Mouse (Mus musculus): ENCODE data around the gene Cuedc2. TPM values are rescaled to one million over a fixed set of nuclear protein-coding genes. Genes with fewer than 3 reads are reported as not detected.

Gene Cuedc2
- 125 and 134 TPM in 2 replicates for total RNA-seq (2014; rRNA removed)
- 312 and 326 TPM in 2 replicates for polyA plus RNA-seq (2015; fragmentation: Nextera tagmentation; extraction: Ambion mirVana)

DNA sequence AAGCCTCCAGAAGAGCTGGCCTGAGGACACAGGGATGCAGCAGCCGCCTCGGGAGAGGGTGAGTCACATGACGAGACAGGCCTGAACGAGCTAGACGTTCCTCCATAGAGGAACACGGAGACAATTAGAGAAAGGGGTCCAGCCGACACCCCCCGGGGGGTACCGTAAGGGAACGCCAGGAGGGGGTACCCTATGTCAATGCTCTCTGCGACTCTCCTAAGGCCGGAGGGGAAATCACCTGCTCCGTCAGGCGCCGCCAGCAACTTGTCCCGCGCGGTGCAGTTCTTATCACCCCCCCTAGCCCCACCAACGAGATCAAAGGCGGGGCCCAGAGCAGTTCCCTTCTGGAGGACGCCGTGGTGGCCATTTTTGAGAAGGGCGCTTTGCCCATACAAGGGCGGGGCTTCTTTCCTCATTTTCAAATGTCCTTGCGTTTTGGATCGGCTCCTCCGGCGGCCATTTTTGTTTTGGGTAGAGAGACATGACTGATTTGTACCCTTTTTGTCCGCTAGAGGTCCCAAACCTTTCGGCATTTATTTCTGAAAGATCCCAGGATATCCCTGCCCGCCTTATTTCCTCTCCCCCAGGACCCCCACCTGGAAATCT, at the start of gene Cuedc2:
Gene Cuedc2, minus strand, starts transcription at position 372 of the 606 bp plus-strand sequence.
- H3K9me3 ChIP-seq (ENCODE audit: low read length), result no peaks in the 10 kb centered on the region

DNA sequence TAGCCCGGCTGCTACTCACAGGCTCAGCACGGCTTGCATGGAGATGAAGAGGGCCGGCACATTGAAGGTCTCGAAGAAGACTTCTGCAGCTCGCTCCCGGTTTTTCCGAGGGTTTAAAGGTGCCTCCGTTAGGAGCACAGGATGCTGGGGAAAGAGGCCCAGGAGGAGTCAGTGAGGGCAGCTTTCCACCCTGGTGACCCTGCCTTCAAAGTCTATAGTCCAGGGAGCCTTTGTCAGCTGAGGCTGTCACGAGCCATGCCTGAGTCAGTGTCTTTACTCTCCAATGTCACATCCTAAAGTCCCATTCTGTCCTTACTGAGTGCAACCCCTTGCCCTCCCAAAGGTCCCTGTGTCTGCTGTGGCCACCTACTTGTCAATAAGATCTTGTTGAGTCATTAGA, 43.8 kb upstream of the Cuedc2 start:
- 90% methylated on average over 9 of the region's 9 CpGs for WGBS
- H3K27ac ChIP-seq, result no peak overlapping the region
- no peak for ATAC-seq
- H3K4me3 ChIP-seq (ENCODE audit: low read length), result no peak overlapping the region
- H3K27me3 ChIP-seq (ENCODE audit: insufficient read depth, low read length), result no peaks in the 10 kb centered on the region
- no peak overlapping the region for H3K9ac ChIP-seq (replicated peaks; ENCODE audit: low read length)
- no peaks in the 10 kb centered on the region for H3K9me3 ChIP-seq (ENCODE audit: low read length)
- H3K4me2 ChIP-seq (ENCODE audit: low read depth, low read length), result no peak overlapping the region
- TF ChIP-seq CTCF (IDR thresholded peaks at IDR 0.05; ENCODE audit: low read depth), result no peak
- H3K36me3 ChIP-seq (ENCODE audit: insufficient read depth, low read length), result peaks cover 83% of the 10 kb centered on the region
- DNase-seq (ENCODE audit: low spot score), result no peak
- H3K4me1 ChIP-seq (ENCODE audit: insufficient read depth, low read length), result no peaks in the 10 kb centered on the region

More for the DNA sequence above, at the start of gene Cuedc2:
- peak; percentile 75 for TF ChIP-seq CTCF (IDR thresholded peaks at IDR 0.05; ENCODE audit: low read depth)
- under 1% methylated on average over 31 of the region's 31 CpGs for WGBS
- peak within 1 kb of the TSS; percentile 83 for H3K27ac ChIP-seq
- H3K4me1 ChIP-seq (ENCODE audit: insufficient read depth, low read length), result peaks cover 19% of the 10 kb centered on the region
- peak within 1 kb of the TSS; percentile 87 for H3K4me2 ChIP-seq (ENCODE audit: low read depth, low read length)
- H3K36me3 ChIP-seq (ENCODE audit: insufficient read depth, low read length), result no peaks in the 10 kb centered on the region
- ATAC-seq, result peak; percentile 89
- H3K9ac ChIP-seq (replicated peaks; ENCODE audit: low read length), result peak within 1 kb of the TSS; percentile 67
- no peaks in the 10 kb centered on the region for H3K27me3 ChIP-seq (ENCODE audit: insufficient read depth, low read length)
- peak within 1 kb of the TSS; percentile 81 for H3K4me3 ChIP-seq (ENCODE audit: low read length)
- DNase-seq (ENCODE audit: low spot score), result peak; percentile 98

DNA sequence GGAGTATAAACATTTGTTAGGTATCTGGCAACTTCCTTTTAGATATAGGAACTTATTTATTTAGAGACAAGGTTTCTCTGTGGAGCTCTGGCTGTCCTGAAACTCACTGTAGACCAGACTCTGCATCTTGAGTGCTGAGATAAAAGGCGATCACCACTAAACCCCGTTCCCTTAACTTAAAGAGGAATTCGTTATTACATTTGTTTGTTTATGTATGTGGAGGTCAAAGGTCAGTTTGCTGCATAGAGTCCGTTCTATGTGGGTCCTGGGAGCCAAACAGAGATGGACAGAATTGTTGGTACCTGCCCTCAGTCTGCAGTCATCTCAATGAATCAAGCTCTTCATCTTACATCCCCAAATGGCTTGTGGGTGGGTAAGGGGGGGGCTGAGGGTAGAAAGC, 37.4 kb upstream of the Cuedc2 start:
- Histone ChIP-seq H3K4me2 (ENCODE audit: low read depth, low read length) (no peak overlapping the region), H3K9ac (replicated peaks; ENCODE audit: low read length) (no peak overlapping the region), H3K36me3 (ENCODE audit: insufficient read depth, low read length) (peaks cover 43% of the 10 kb centered on the region), H3K27me3 (ENCODE audit: insufficient read depth, low read length) (no peaks in the 10 kb centered on the region), H3K27ac (peak overlapping the region; percentile 36), H3K4me3 (ENCODE audit: low read length) (no peak overlapping the region), H3K4me1 (ENCODE audit: insufficient read depth, low read length) (no peaks in the 10 kb centered on the region), H3K9me3 (ENCODE audit: low read length) (no peaks in the 10 kb centered on the region)
- 64% methylated on average over 4 of the region's 4 CpGs for WGBS
- DNase-seq (ENCODE audit: low spot score), result no peak
- TF ChIP-seq CTCF (IDR thresholded peaks at IDR 0.05; ENCODE audit: low read depth), result no peak
- no peak for ATAC-seq

DNA sequence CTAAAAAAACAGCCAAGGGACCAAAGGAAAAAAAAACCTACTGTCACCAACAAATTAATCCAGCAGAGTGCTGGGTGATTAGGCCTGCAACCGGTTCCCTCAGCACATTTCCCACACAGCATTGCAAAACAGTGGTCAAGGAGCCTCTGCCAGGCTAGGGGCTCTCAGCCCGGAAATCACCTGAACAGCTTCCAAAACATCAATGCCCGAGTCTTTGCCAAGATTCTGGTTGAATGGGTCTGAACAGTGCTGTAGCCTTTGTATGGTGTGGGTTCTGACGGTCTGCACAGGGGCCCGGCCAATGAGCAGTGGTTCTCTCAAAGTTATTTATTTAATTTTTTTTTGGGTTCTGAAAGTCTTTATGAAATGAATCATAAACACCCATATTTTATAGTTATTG, 37.0 kb upstream of the Cuedc2 start:
- TF ChIP-seq CTCF (IDR thresholded peaks at IDR 0.05; ENCODE audit: low read depth), result no peak
- DNase-seq (ENCODE audit: low spot score), result peak; percentile 71
- peaks cover 39% of the 10 kb centered on the region for H3K36me3 ChIP-seq (ENCODE audit: insufficient read depth, low read length)
- no peaks in the 10 kb centered on the region for H3K27me3 ChIP-seq (ENCODE audit: insufficient read depth, low read length)
- H3K4me3 ChIP-seq (ENCODE audit: low read length), result no peak overlapping the region
- H3K4me1 ChIP-seq (ENCODE audit: insufficient read depth, low read length), result no peaks in the 10 kb centered on the region
- H3K27ac ChIP-seq, result 0 out of 2 replicates have a peak overlapping the region, but pooled peaks have one; percentile 58
- peak; percentile 55; the same call in 1 of the 2 replicates for ATAC-seq
- no peaks in the 10 kb centered on the region for H3K9me3 ChIP-seq (ENCODE audit: low read length)
- H3K9ac ChIP-seq (replicated peaks; ENCODE audit: low read length), result no peak overlapping the region
- WGBS, result 30% methylated on average over 5 of the region's 5 CpGs
- H3K4me2 ChIP-seq (ENCODE audit: low read depth, low read length), result no peak overlapping the region

DNA sequence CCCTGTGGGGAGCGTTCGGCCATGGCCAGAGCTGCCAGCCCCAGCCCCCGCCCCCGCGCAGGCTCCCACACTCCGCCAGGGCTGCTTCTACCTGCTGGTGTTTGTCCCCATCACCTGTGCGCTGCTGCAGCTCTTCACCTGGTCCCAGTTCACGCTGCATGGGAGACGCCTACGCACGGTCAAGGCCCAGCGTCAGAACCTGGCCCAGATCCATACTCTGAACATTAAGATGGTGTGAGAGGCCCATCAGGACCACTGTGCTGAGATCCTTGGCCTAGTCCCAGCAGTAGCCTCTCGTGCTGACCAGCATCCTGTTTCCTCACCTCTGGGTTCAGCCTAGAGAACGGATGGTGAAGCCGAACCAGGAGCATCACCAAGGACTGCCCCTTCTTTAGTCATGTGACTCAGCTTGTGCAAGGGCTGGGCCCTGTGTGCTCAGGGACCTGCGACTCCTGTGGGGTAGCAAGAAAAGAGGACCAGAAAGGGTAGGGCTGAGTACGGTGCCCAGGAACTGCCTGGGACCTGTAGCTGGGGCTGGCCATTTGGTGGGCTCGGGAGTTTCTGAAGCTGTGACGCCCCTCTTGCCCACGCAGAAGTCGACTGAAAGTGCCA, 36.1 kb upstream of the Cuedc2 start:
- H3K27ac ChIP-seq, result peak overlapping the region; percentile 58
- WGBS, result 42% methylated on average over 21 of the region's 21 CpGs
- H3K4me3 ChIP-seq (ENCODE audit: low read length), result no peak overlapping the region
- H3K4me1 ChIP-seq (ENCODE audit: insufficient read depth, low read length), result no peaks in the 10 kb centered on the region
- no peak overlapping the region for H3K4me2 ChIP-seq (ENCODE audit: low read depth, low read length)
- no peak for DNase-seq (ENCODE audit: low spot score)
- H3K36me3 ChIP-seq (ENCODE audit: insufficient read depth, low read length), result peaks cover 30% of the 10 kb centered on the region
- H3K9me3 ChIP-seq (ENCODE audit: low read length), result no peaks in the 10 kb centered on the region
- H3K27me3 ChIP-seq (ENCODE audit: insufficient read depth, low read length), result no peaks in the 10 kb centered on the region
- no peak for ATAC-seq
- no peak for TF ChIP-seq CTCF (IDR thresholded peaks at IDR 0.05; ENCODE audit: low read depth)
- H3K9ac ChIP-seq (replicated peaks; ENCODE audit: low read length), result no peak overlapping the region; the same call in 1 of the 2 replicates

DNA sequence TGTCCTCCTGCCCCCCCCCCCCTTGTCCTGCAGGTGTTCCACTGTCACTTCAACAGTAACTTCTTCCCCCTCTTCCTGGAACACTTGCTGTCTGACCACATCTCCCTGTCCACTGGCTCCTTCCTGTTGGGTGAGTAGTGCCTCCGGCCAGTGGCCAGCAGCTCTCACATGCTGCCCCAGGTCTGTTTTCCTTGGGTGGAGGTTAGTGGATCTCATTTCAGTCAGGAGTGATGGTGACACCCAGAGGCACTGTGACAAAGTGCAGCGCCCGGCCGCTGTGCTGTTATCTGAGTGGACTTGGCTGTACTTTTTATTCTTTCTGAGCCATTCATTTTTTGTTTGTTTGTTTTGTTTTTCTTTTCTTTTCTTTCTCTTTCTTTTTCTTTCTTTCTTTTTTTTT, 30.7 kb upstream of the Cuedc2 start:
- no peaks in the 10 kb centered on the region for H3K36me3 ChIP-seq (ENCODE audit: insufficient read depth, low read length)
- WGBS, result 31% methylated on average over 4 of the region's 4 CpGs

More for the DNA sequence above, 30.7 kb upstream of the Cuedc2 start:
- TF ChIP-seq CTCF (IDR thresholded peaks at IDR 0.05; ENCODE audit: low read depth), result peak; percentile 76
- ATAC-seq, result peak; percentile 78; the same call in 1 of the 2 replicates
- peak; percentile 78 for DNase-seq (ENCODE audit: low spot score)
- no peak overlapping the region for H3K9ac ChIP-seq (replicated peaks; ENCODE audit: low read length)
- no peak overlapping the region for H3K4me3 ChIP-seq (ENCODE audit: low read length)
- no peaks in the 10 kb centered on the region for H3K27me3 ChIP-seq (ENCODE audit: insufficient read depth, low read length)
- H3K4me2 ChIP-seq (ENCODE audit: low read depth, low read length), result no peak overlapping the region
- H3K27ac ChIP-seq, result no peak overlapping the region
- no peaks in the 10 kb centered on the region for H3K4me1 ChIP-seq (ENCODE audit: insufficient read depth, low read length)
- H3K9me3 ChIP-seq (ENCODE audit: low read length), result no peaks in the 10 kb centered on the region
